Mouse (Mus musculus) brain, adult 2 months (tissue): ENCODE measurements around the gene Olfr798.

Experiments
- DNase-seq: peaks from one replicate; pipeline ENCODE4 v3.0.0; 2011; ENCODE audit warnings: low read depth, low spot score

The Olfr798 gene

GRCm38 (mm10) chr10:129627834-129628233, at the start of gene Olfr798:
Olfr798 (minus strand) TSS chr10:129627934.
- DNase-seq: no peak

GRCm38 (mm10) chr10:129673765-129674164, 46.0 kb upstream of the Olfr798 start, which contains the start of gene Olfr801:
Olfr801 (minus strand) TSS chr10:129673865.
- DNase-seq: no peak

GRCm38 (mm10) chr10:129657394-129657793, 29.7 kb upstream of the Olfr798 start, which contains the start of gene Olfr800:
Olfr800 (plus strand) TSS chr10:129657694.
- DNase-seq: no peak

- DNase-seq: no peak
Measured at GRCm38 (mm10) chr10:129651763-129652162, 24.0 kb upstream of the Olfr798 start.

GRCm38 (mm10) chr10:129637184-129637583, 9.4 kb upstream of the Olfr798 start, which contains the start of gene Olfr799:
Olfr799 (plus strand) TSS chr10:129637484.
- no peak for DNase-seq

- peak; percentile 1 for DNase-seq
Measured at GRCm38 (mm10) chr10:129623251-129623650, 4.5 kb downstream of the Olfr798 start.

- DNase-seq: no peak
Measured at GRCm38 (mm10) chr10:129621724-129622123, 6.0 kb downstream of the Olfr798 start.

GRCm38 (mm10) chr10:129612470-129612869, 15.3 kb downstream of the Olfr798 start, which contains the start of gene Olfr796:
Olfr796 (minus strand) TSS chr10:129612570.
- no peak for DNase-seq

GRCm38 (mm10) chr10:129577066-129577465, 50.7 kb downstream of the Olfr798 start:
- peak; percentile 1 for DNase-seq
